Mouse (Mus musculus) ovary, postnatal 10 days (tissue): ENCODE results near the gene Gm7075.
"Not testable (repeated sequence)": the region's sequence is repeated elsewhere in the genome, so short reads cannot be mapped to it uniquely, and the experiment has no call there.

Experiments used
- DNase-seq: peaks from one replicate; pipeline ENCODE4 v3.0.0; 2022; ENCODE audit warnings: low spot score

Gm7075 gene

GRCm38 (mm10) chr10:63417061-63417460, 4.5 kb downstream of the Gm7075 start:
- DNase-seq, result no peak

- DNase-seq, result no peak
Observed at GRCm38 (mm10) chr10:63415850-63416249, 5.7 kb downstream of the Gm7075 start.

GRCm38 (mm10) chr10:63415287-63415686, 6.3 kb downstream of the Gm7075 start:
- DNase-seq, result no peak

GRCm38 (mm10) chr10:63412756-63413155, 8.8 kb downstream of the Gm7075 start:
- DNase-seq, result no peak

- not testable (repeated sequence) for DNase-seq
Observed at GRCm38 (mm10) chr10:63411674-63412073, 9.9 kb downstream of the Gm7075 start.

GRCm38 (mm10) chr10:63410162-63410956, 11.2 kb downstream of the Gm7075 start:
- no peak for DNase-seq

- DNase-seq, result no peak
Observed at GRCm38 (mm10) chr10:63403636-63404035, 18.0 kb downstream of the Gm7075 start.

GRCm38 (mm10) chr10:63402731-63403504, 18.7 kb downstream of the Gm7075 start:
- no peak for DNase-seq

GRCm38 (mm10) chr10:63396963-63397362, 24.6 kb downstream of the Gm7075 start:
- DNase-seq, result no peak

GRCm38 (mm10) chr10:63388948-63389347, 32.6 kb downstream of the Gm7075 start:
- DNase-seq, result no peak

GRCm38 (mm10) chr10:63386991-63387390, 34.6 kb downstream of the Gm7075 start:
- no peak for DNase-seq

GRCm38 (mm10) chr10:63386444-63386843, 35.1 kb downstream of the Gm7075 start:
- peak; percentile 50 for DNase-seq

GRCm38 (mm10) chr10:63385897-63386296, 35.7 kb downstream of the Gm7075 start:
- not testable (repeated sequence) for DNase-seq

- peak; percentile 31 for DNase-seq
Observed at GRCm38 (mm10) chr10:63382372-63383279, 39.0 kb downstream of the Gm7075 start, which contains the start of gene Dnajc12. Dnajc12 (plus strand) TSS chr10:63382443.

- no peak for DNase-seq
Observed at GRCm38 (mm10) chr10:63381498-63382280, 39.9 kb downstream of the Gm7075 start, which contains the start of gene Sirt1. Sirt1 (minus strand) TSS chr10:63381704.

GRCm38 (mm10) chr10:63378948-63379680, 42.5 kb downstream of the Gm7075 start:
- no peak for DNase-seq

GRCm38 (mm10) chr10:63377468-63377867, 44.1 kb downstream of the Gm7075 start:
- peak; percentile 17 for DNase-seq

- no peak for DNase-seq
Observed at GRCm38 (mm10) chr10:63376303-63376702, 45.3 kb downstream of the Gm7075 start.
